Mouse (Mus musculus) ES-E14 (cell line): Measurements from ENCODE around the gene Hoxb4. TPM values are rescaled to one million over a fixed set of nuclear protein-coding genes. Genes with fewer than 3 reads are reported as not detected.

Experiments
- DNase-seq: peaks from one replicate; pipeline ENCODE4 v3.0.0-alpha.2; 2013; ENCODE audit warnings: low read depth, low spot score
- H3K27ac ChIP-seq: 2 replicates; pipeline ENCODE4 v1.5.1; 2012; ENCODE audit warnings: low read depth, mild to moderate bottlenecking, low read length, moderate library complexity, mixed read lengths; ENCODE audit not compliant: poor library complexity, insufficient read depth, severe bottlenecking
- H3K36me3 ChIP-seq: 2 replicates; pipeline ENCODE4 v1.6.1; 2012; ENCODE audit warnings: mild to moderate bottlenecking, low read length, moderate library complexity, mixed read lengths; ENCODE audit not compliant: control insufficient read depth, poor library complexity, insufficient read depth, severe bottlenecking
- H3K4me1 ChIP-seq, 2 experiments: fragments of 150-350 bp in 1 of 2; sonication (generic) in 1 of 2; 2 replicates each; pipeline ENCODE4 v1.6.1; 2012; ENCODE audit warnings: low read length in 2 of 2, mild to moderate bottlenecking in 1 of 2, mixed read lengths in 1 of 2; ENCODE audit not compliant: control insufficient read depth in 2 of 2, insufficient read depth in 2 of 2, poor library complexity in 1 of 2
- H3K4me3 ChIP-seq, 2 experiments: fragments of 150-350 bp in 1 of 2; sonication (generic) in 1 of 2; 2 replicates each; pipeline ENCODE4 v1.5.1; 2012; ENCODE audit warnings: low read length in 2 of 2, low read depth in 1 of 2, mild to moderate bottlenecking in 1 of 2, mixed read lengths in 1 of 2; ENCODE audit not compliant: insufficient read depth in 1 of 2, poor library complexity in 1 of 2, severe bottlenecking in 1 of 2
- H3K9ac ChIP-seq: 2 replicates; pipeline ENCODE4 v1.6.1; 2012; ENCODE audit warnings: low read depth, mild to moderate bottlenecking, low read length, mixed read lengths; ENCODE audit not compliant: poor library complexity, insufficient read depth, severe bottlenecking
- H3K9me3 ChIP-seq: fragments of 150-350 bp; sonication (generic); 2 replicates; pipeline ENCODE4 v1.6.1; 2012; ENCODE audit warnings: low read depth, mild to moderate bottlenecking, low read length; ENCODE audit not compliant: control insufficient read depth, insufficient read depth
- CHD2 ChIP-seq: IDR thresholded peaks from 2 replicates; pipeline ENCODE4 v1.6.1; 2014; ENCODE audit warnings: mild to moderate bottlenecking, low read depth, low read length, inconsistent platforms
- HCFC1 ChIP-seq: IDR thresholded peaks from 2 replicates; pipeline ENCODE4 v1.6.1; 2012; ENCODE audit warnings: low read length, inconsistent platforms, borderline replicate concordance; ENCODE audit not compliant: insufficient read depth
- MAFK ChIP-seq: IDR thresholded peaks from 2 replicates; pipeline ENCODE4 v1.6.1; 2014; ENCODE audit warnings: mild to moderate bottlenecking, low read depth, low read length, inconsistent platforms; ENCODE audit not compliant: insufficient read depth
- ZC3H11A ChIP-seq: IDR thresholded peaks from 2 replicates; pipeline ENCODE4 v1.6.1; 2012; ENCODE audit warnings: low read depth, mild to moderate bottlenecking, inconsistent platforms, low read length, borderline replicate concordance
- ZNF384 ChIP-seq: IDR thresholded peaks from 2 replicates; pipeline ENCODE4 v1.6.1; 2012; ENCODE audit warnings: low read depth, low read length, inconsistent platforms
- in situ Hi-C, 2 experiments: fragments of 600-800 bp; cut with MboI; formaldehyde crosslinking; loops; one replicate each; pipeline ENCODE4 v1.15.1; 2025; ENCODE audit warnings: low sequenced_read_pairs in 2 of 2, inconsistent platforms in 1 of 2; ENCODE audit not compliant: unreplicated experiment in 2 of 2
- total RNA-seq: library from RNA; depleted of rRNA; stranded (reverse); fragments of 300-350 nt; gene quantifications from 2 replicates; pipeline ENCODE4 v1.2.3, GENCODE M21; 2012; rRNA removed

The Hoxb4 gene
- total RNA-seq: 0.21 and 1.2 TPM in 2 replicates

DNA sequence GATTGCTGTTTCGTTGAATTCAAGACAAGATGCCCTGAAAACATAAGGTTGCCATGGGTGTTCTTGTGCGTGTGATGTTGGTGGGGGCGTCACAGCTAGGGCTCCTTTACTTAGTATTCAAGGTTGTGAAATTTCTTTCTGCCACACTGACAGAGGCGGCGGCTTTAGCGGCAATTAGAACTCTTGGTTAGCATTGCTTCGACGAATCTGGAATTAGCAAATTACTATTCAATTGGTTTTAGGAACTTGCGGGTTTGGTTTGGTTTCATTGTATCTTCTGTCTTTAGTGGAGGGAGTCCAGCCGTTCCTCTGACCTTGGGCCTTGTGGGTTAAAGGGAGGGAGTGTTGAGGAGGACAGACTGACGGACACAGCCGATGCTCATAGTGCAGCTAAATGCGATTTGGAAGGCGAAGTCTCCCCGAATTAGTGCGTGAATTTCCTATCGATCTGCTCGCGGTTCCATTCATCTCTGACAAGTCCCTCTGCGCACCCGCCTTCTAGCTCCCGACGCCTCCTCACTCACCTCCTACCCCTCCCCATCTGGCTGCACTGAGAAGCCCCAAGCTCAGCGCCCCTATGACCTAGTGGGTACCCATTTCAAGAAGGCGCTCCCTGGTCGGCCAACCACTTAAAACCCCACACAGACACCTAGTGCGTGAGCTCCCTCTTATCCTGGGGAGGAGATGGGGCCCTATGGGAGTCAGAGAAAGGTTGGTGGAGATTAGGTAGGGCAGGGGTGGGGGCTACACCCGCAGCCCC, at the start of gene Hoxb4:
Gene Hoxb4 (plus strand): TSS at position 660 of the 760 bp plus-strand sequence.
- H3K4me1 ChIP-seq: no peaks in the 10 kb centered on the region
- H3K27ac ChIP-seq: no peak within 1 kb of the TSS
- H3K9me3 ChIP-seq: no peaks in the 10 kb centered on the region
- peak within 1 kb of the TSS; percentile 48 to 65 for H3K4me3 ChIP-seq
- in situ Hi-C loops: no loop called here
- TF ChIP-seq ZNF384: no peak
- TF ChIP-seq ZC3H11A: no peak
- no peak for TF ChIP-seq MAFK
- no peak for TF ChIP-seq HCFC1
- TF ChIP-seq CHD2: no peak
- no peaks in the 10 kb centered on the region for H3K36me3 ChIP-seq
- no peak for DNase-seq
- no peak within 1 kb of the TSS for H3K9ac ChIP-seq

DNA sequence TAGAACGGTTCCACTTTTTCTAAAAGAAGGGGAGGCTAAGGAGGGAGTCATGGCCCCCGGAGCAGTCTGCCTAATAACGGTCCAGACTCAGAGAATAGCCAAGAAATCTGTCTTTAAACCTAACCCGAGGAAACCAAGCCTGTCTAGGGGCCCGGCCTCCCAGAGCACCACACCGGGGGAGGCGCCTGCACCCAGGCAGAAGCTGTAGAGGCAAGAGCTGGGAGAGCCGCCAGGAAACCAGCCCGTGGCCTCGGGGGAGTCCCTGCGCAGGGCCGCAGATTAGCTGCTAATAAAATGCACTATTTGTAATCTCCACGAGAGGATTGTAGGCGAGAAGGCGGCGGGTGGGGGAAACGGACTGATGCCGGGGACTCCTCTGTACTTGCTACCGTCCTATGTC, 48.2 kb upstream of the Hoxb4 start:
- peaks cover 0 to 8% of the 10 kb centered on the region in 2 experiments; a peak in 2 of 4 replicates for H3K4me1 ChIP-seq
- TF ChIP-seq HCFC1: no peak
- no peak for TF ChIP-seq ZC3H11A
- no peak for TF ChIP-seq ZNF384
- no peak for TF ChIP-seq MAFK
- TF ChIP-seq CHD2: no peak
- H3K9ac ChIP-seq: no peak overlapping the region; the same call in 1 of the 2 replicates
- H3K27ac ChIP-seq: no peak overlapping the region
- H3K36me3 ChIP-seq: no peaks in the 10 kb centered on the region; the same call in 1 of the 2 replicates
- H3K9me3 ChIP-seq: no peaks in the 10 kb centered on the region
- peak overlapping the region in 1 of 2 experiments; percentile 34; a peak in 2 of 4 replicates for H3K4me3 ChIP-seq
- in situ Hi-C loops: no loop called here
- DNase-seq: no peak

DNA sequence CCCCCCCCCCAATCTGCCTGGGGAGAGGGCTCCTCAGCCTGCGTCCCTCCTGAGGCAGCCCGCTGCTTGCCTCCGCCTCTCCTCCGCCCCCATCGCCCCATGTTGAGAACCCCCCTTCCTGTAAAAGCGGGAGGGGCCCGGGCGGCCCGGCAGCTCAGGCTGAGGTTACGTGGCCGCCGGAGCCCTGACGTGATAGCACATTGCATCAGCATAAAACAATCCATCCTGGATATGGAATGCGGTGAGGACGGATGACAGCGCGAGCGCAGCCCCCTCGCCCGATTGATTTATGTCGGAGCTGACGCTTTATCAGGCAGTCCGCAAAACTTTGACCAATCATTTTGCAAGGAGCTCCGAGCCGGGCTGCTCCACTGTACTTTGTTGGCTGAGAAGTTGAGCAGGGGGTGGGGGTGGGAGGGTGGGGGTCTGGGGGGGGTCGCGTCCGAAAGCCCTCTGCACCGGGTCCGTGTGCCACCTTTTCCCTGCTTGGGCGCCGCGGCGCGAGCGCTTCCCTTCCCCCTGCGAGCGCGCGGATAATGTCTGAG, 47.0 kb upstream of the Hoxb4 start, which contains the start of gene Hoxb9:
Gene Hoxb9 (plus strand): TSS at position 462 of the 545 bp plus-strand sequence.
- Histone ChIP-seq H3K9ac (peak within 1 kb of the TSS; percentile 55; the same call in 1 of the 2 replicates), H3K27ac (no peak within 1 kb of the TSS), H3K4me3 (peak within 1 kb of the TSS; percentile 48 to 50), H3K4me1 (peaks cover 0 to 8% of the 10 kb centered on the region in 2 experiments; a peak in 2 of 4 replicates), H3K36me3 (no peaks in the 10 kb centered on the region), H3K9me3 (no peaks in the 10 kb centered on the region)
- in situ Hi-C loops: no loop called here
- TF ChIP-seq ZC3H11A: no peak
- no peak for TF ChIP-seq CHD2
- no peak for TF ChIP-seq MAFK
- TF ChIP-seq HCFC1: no peak
- no peak for TF ChIP-seq ZNF384
- DNase-seq: no peak

DNA sequence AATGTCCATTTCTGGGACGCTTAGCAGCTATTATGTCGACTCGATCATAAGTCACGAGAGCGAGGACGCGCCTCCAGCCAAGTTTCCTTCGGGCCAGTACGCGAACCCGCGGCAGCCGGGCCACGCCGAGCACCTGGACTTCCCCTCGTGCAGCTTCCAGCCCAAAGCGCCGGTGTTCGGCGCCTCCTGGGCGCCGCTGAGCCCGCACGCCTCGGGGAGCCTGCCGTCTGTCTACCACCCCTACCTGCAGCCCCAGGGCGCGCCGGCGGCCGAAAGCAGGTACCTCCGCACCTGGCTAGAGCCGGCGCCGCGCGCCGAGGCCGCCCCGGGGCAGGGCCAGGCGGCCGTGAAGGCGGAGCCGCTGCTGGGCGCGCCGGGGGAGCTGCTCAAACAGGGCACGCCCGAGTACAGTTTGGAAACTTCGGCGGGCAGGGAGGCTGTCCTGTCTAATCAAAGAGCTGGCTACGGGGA, 46.5 kb upstream of the Hoxb4 start:
- Histone ChIP-seq H3K9ac (no peak overlapping the region; the same call in 1 of the 2 replicates), H3K9me3 (no peaks in the 10 kb centered on the region), H3K4me3 (peak overlapping the region; percentile 48 to 50), H3K27ac (no peak overlapping the region), H3K36me3 (no peaks in the 10 kb centered on the region), H3K4me1 (peaks cover 0 to 8% of the 10 kb centered on the region in 2 experiments; a peak in 2 of 4 replicates)
- in situ Hi-C loops: no loop called here
- no peak for TF ChIP-seq HCFC1
- DNase-seq: no peak
